Mouse (Mus musculus): ENCODE data around the gene Bckdhb.

DNA sequence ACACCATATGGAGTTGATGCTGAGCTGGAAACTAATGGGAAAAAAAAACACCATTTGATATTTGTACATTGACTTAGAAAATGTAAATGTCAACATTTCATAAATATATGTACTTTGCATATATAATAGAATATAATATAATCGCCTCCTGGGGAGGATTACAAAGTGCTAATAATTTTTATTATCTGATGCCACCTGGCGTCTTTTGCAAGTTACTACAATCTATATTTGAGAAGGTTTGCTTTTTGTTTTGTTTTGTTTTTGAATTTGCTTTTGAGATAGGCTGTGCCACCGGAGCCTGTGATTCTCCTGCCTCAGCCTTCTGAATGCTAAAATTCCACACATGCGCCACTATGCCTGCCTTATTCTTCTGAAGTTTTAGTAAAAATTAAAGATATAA is 19.1 kb upstream of the Bckdhb start:
- no peak for TF ChIP-seq POLR2A (IDR thresholded peaks at IDR 0.05; ENCODE audit: extremely low read depth, insufficient read depth, low read length)
- no peak for TF ChIP-seq CTCF (IDR thresholded peaks at IDR 0.05; ENCODE audit: extremely low read depth, insufficient read depth, low read length)
